In the genomic region with DNA sequence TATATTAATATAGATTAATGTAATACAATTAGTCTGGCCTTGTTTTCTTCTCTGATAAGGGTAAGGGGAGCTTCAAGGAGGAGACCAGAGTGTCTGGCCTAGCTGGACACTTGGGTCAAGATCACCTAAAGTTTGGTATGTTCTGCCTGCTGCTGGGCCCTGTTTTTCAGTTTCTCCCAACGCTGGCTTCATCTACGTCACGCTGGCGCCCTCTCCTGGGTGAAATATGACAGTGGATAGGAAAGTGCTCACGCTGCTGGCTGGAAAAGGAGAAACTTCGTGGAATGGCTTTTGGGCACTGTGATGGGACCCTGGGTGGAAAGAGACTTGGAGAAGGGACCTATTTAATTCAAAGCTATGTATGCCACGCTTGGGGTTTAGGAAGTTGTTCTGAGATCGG, we compare ENCODE assay signal across 1 mouse cellular context.
TF ChIP-seq lines count a peak whose summit lies in the region.

No protein-coding gene starts in this region.

TF ChIP-seq in CH12.LX, 34 proteins besides CTCF, POLR2A, EP300 and RAD21 (continued from another document):
- TF ChIP-seq MAZ (IDR thresholded peaks at IDR 0.05; ENCODE audit: low read depth, low read length) = no peak
- 0 out of 2 replicates have a peak, but pooled peaks have one; percentile 16 for TF ChIP-seq BHLHE40 (IDR thresholded peaks at IDR 0.05; ENCODE audit: low read depth, low read length)
- 0 out of 2 replicates have a peak, but pooled peaks have one; percentile 24 for TF ChIP-seq IRF4 (IDR thresholded peaks at IDR 0.05; ENCODE audit: low read depth, low read length)
- TF ChIP-seq SMC3 (IDR thresholded peaks at IDR 0.05; ENCODE audit: low read depth, low read length) = peak; percentile 100
- 0 out of 2 replicates have a peak, but pooled peaks have one; percentile 21 for TF ChIP-seq ELF1 (IDR thresholded peaks at IDR 0.05; ENCODE audit: low read depth, low read length)
- TF ChIP-seq NRF1 (IDR thresholded peaks at IDR 0.05; ENCODE audit: low read depth, low read length) = no peak
- no peak for TF ChIP-seq MAFK (IDR thresholded peaks at IDR 0.05; ENCODE audit: insufficient replicate concordance, low read length)
- TF ChIP-seq JUND (conservative IDR thresholded peaks at IDR 0.05; ENCODE audit: low read depth, low read length) = no peak
- TF ChIP-seq CHD2 (IDR thresholded peaks at IDR 0.05; ENCODE audit: low read length) = no peak
- no peak for TF ChIP-seq HCFC1 (IDR thresholded peaks at IDR 0.05; ENCODE audit: low read depth, low read length)
- no peak for TF ChIP-seq RCOR1 (conservative IDR thresholded peaks at IDR 0.05; ENCODE audit: low read depth, low read length)
- peak; percentile 43; the same call in 1 of the 2 replicates for TF ChIP-seq MEF2A (IDR thresholded peaks at IDR 0.05; ENCODE audit: borderline replicate concordance, low read depth, low read length)
- TF ChIP-seq JUN (IDR thresholded peaks at IDR 0.05; ENCODE audit: insufficient read depth, low read depth, low read length) = no peak
- no peak for TF ChIP-seq ZKSCAN1 (IDR thresholded peaks at IDR 0.05; ENCODE audit: borderline replicate concordance, low read depth, low read length)
- TF ChIP-seq ZC3H11A (IDR thresholded peaks at IDR 0.05; ENCODE audit: low read depth, low read length) = peak; percentile 99
- no peak for TF ChIP-seq USF2 (conservative IDR thresholded peaks at IDR 0.05; ENCODE audit: low read depth, low read length)
- no peak for TF ChIP-seq KAT2A (IDR thresholded peaks at IDR 0.05; ENCODE audit: insufficient replicate concordance, low read length)
- no peak for TF ChIP-seq MAX (IDR thresholded peaks at IDR 0.05; ENCODE audit: low read length)
